In the genomic region with DNA sequence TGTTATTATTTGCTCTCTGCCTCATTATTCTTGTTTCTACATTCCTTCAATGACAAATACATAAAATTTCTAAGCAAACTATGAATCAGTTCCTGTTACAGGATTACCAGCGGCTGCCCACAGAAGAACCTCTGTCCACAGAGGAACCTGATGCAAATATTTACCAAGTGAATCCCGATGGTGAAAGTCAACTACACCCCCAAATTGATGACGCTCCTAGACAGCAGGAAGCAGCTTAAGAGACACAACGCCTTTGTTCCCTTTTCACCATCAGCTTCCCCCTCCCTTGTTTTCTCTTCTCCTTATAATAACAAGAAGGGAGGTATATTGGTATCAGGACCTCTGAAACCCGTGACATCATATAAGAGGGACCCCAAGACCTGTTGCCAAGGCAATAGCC, we compare ENCODE assay signal across 27 mouse cellular contexts. TPM values are rescaled to one million over a fixed set of nuclear protein-coding genes. Genes with fewer than 3 reads are reported as not detected.
DNase-seq lines count a peak whose midpoint lies in the region; ATAC-seq and TF ChIP-seq lines count a peak whose summit lies in the region.
"Had no signal": no experiment of that assay in that cellular context is flagged by ENCODE, and none has a peak within 500 bp of the region (broad histone marks: within the 10 kb centered on the region; RNA-seq: fewer than 3 reads in every experiment).

No protein-coding gene starts in this region.

- no peaks in the 10 kb centered on the region for H3K4me1 ChIP-seq in kidney, adult 2 months (ENCODE audit: control insufficient read depth, insufficient read depth, low read length)
- H3K4me1 ChIP-seq in kidney, embryonic 16.5 days (ENCODE audit: insufficient read depth, low read length), result no peaks in the 10 kb centered on the region
- no peaks in the 10 kb centered on the region for H3K4me1 ChIP-seq in lung, adult 2 months (ENCODE audit: control insufficient read depth, insufficient read depth, low read length)
- H3K4me1 ChIP-seq: embryonic facial prominence, embryonic 13.5 days; heart, embryonic 12.5 days; limb, embryonic 15.5 days; midbrain, embryonic 10.5 days; neural tube, embryonic 12.5 days had no signal

- DNase-seq in kidney, adult 2 months, result peak; percentile 5
- DNase-seq in lung, postnatal 36 days, result peak; percentile 50
- DNase-seq in lung, adult 2 months, result no peak
- DNase-seq in splenic B cell, adult 2 months (ENCODE audit: low read depth, low spot score), result peak; percentile 36
- DNase-seq in urinary bladder, postnatal 14 days (ENCODE audit: low spot score), result no peak
- no peak for DNase-seq in gastrocnemius, postnatal 4 days (ENCODE audit: low spot score in 2 of 2)
- DNase-seq: adrenal gland, postnatal 14 days; cerebellum, postnatal 10 days; forebrain, postnatal 0 days; gastrocnemius, postnatal 36 days; heart, postnatal 14 days; spleen, adult 18-20 months; thymus, adult 2 months had no signal

- H3K36me3 ChIP-seq in kidney, adult 2 months (ENCODE audit: control insufficient read depth, insufficient read depth, low read length), result no peaks in the 10 kb centered on the region
- H3K36me3 ChIP-seq in kidney, embryonic 16.5 days (ENCODE audit: insufficient read depth, low read length), result no peaks in the 10 kb centered on the region
- no peaks in the 10 kb centered on the region for H3K36me3 ChIP-seq in splenic B cell, adult 2 months (ENCODE audit: control insufficient read depth, insufficient read depth, low read length, poor library complexity, severe bottlenecking)
- H3K36me3 ChIP-seq: embryonic facial prominence, embryonic 13.5 days; heart, embryonic 12.5 days; limb, embryonic 15.5 days; midbrain, embryonic 10.5 days; neural tube, embryonic 12.5 days had no signal

- no peak overlapping the region for H3K27ac ChIP-seq in kidney, adult 2 months (ENCODE audit: insufficient read depth, low read depth, low read length)
- no peak overlapping the region for H3K27ac ChIP-seq in kidney, embryonic 16.5 days (ENCODE audit: low read length)
- H3K27ac ChIP-seq: embryonic facial prominence, embryonic 13.5 days; hindbrain, embryonic 14.5 days; limb, embryonic 15.5 days; midbrain, embryonic 10.5 days; neural tube, embryonic 12.5 days had no signal

- H3K4me2 ChIP-seq in kidney, embryonic 16.5 days (replicated peaks; ENCODE audit: low read depth, low read length), result no peak overlapping the region
- H3K4me2 ChIP-seq: embryonic facial prominence, embryonic 13.5 days; heart, embryonic 12.5 days; hindbrain, embryonic 14.5 days; limb, embryonic 15.5 days; neural tube, embryonic 12.5 days had no signal

- no peak for TF ChIP-seq CTCF in kidney, adult 2 months (conservative IDR thresholded peaks at IDR 0.05; ENCODE audit: insufficient read depth, insufficient read length, low read depth, low read length)
- TF ChIP-seq CTCF in lung, adult 2 months (IDR thresholded peaks at IDR 0.05; ENCODE audit: insufficient read depth, low read length), result no peak

- no peak overlapping the region for H3K9ac ChIP-seq in kidney, embryonic 16.5 days (replicated peaks; ENCODE audit: low read length)
- H3K9ac ChIP-seq: embryonic facial prominence, embryonic 13.5 days; forebrain, postnatal 0 days; heart, embryonic 12.5 days; hindbrain, embryonic 14.5 days; limb, embryonic 15.5 days; neural tube, embryonic 12.5 days had no signal

- no peak for TF ChIP-seq POLR2A in kidney, adult 2 months (IDR thresholded peaks at IDR 0.05; ENCODE audit: low read depth, low read length)
- TF ChIP-seq POLR2A in lung, adult 2 months (IDR thresholded peaks at IDR 0.05; ENCODE audit: borderline replicate concordance, extremely low read depth, low read depth, low read length), result no peak

- no peaks in the 10 kb centered on the region for H3K9me3 ChIP-seq in kidney, embryonic 16.5 days (ENCODE audit: low read length)
- H3K9me3 ChIP-seq: embryonic facial prominence, embryonic 13.5 days; heart, embryonic 12.5 days; limb, embryonic 15.5 days; neural tube, embryonic 12.5 days had no signal

- no peak for ATAC-seq in kidney, embryonic 16.5 days (ENCODE audit: low FRiP score, low TSS enrichment)
- ATAC-seq in hematopoietic stem cell, adult 5-6 weeks (replicated peaks in 1 of 2; ENCODE audit: insufficient read depth in 1 of 2, low FRiP score in 2 of 2, low TSS enrichment in 1 of 2, low read depth in 1 of 2, poor library complexity in 2 of 2, severe bottlenecking in 2 of 2), result peak; percentile 22 to 81; a peak in 1 of 4 replicates
- ATAC-seq: forebrain, postnatal 0 days; Patski had no signal

- 55% methylated on average over 5 of the region's 5 CpGs for WGBS in kidney, adult 2 months
- WGBS in kidney, embryonic 16.5 days, result 69% methylated on average over 5 of the region's 5 CpGs
- WGBS in lung, adult 2 months, result 35% methylated on average over 5 of the region's 5 CpGs

- H3K4me3 ChIP-seq in kidney, adult 2 months (ENCODE audit: insufficient read depth, low read depth, low read length), result no peak overlapping the region
- no peak overlapping the region for H3K4me3 ChIP-seq in kidney, embryonic 16.5 days (ENCODE audit: low read length)
- H3K4me3 ChIP-seq in lung, adult 2 months (replicated peaks; ENCODE audit: extremely low read depth, low read depth, low read length), result no peak overlapping the region
- H3K4me3 ChIP-seq: embryonic facial prominence, embryonic 13.5 days; heart, embryonic 12.5 days; limb, embryonic 15.5 days; midbrain, embryonic 10.5 days; neural tube, embryonic 12.5 days had no signal

- H3K27me3 ChIP-seq in kidney, adult 2 months (replicated peaks; ENCODE audit: control insufficient read depth, insufficient read depth, low read length), result no peaks in the 10 kb centered on the region; the same call in 1 of the 2 replicates
- no peaks in the 10 kb centered on the region for H3K27me3 ChIP-seq in kidney, embryonic 16.5 days (ENCODE audit: insufficient read depth, low read length)
- no peaks in the 10 kb centered on the region for H3K27me3 ChIP-seq in splenic B cell, adult 2 months (ENCODE audit: control insufficient read depth, insufficient read depth, low read length, poor library complexity, severe bottlenecking)
- H3K27me3 ChIP-seq: embryonic facial prominence, embryonic 13.5 days; heart, embryonic 12.5 days; limb, embryonic 15.5 days; neural tube, embryonic 12.5 days; Patski had no signal

RNA-seq across cellular contexts. Expression of a gene that starts 18.2 kb away (rescaled TPM):
- polyA plus RNA-seq in kidney, adult 2 months (2012; rRNA removed), result 0.15 and 0.27 TPM in 2 replicates
- 0.15 TPM in 1 of 2 replicates, not detected in the other for polyA plus RNA-seq in kidney, embryonic 16.5 days (2015; fragmentation: Nextera tagmentation; extraction: Ambion mirVana)
- polyA plus RNA-seq in lung, adult 2 months (2012; rRNA removed), result 0.55 and 0.71 TPM in 2 replicates
- total RNA-seq in hematopoietic stem cell, adult 5-6 weeks (2017), result 1.0 and 9.2 TPM in 2 replicates
- total RNA-seq in gastrocnemius, postnatal 4 days (2021), result under 1 TPM in 1 of 2 experiments, not detected in 1; 0.15 TPM
- total RNA-seq: adrenal gland, postnatal 14 days; forebrain, postnatal 0 days; gastrocnemius, postnatal 36 days; heart, postnatal 14 days; left cerebral cortex, postnatal 36 days had no signal
- polyA plus RNA-seq: embryonic facial prominence, embryonic 13.5 days; forebrain, postnatal 0 days; heart, embryonic 12.5 days; hindbrain, embryonic 14.5 days; kidney, embryonic 14.5 days; lung, embryonic 16.5 days; midbrain, embryonic 10.5 days; neural tube, embryonic 12.5 days had no signal

RNA-seq across cellular contexts. Expression of a gene that starts 39.2 kb away (rescaled TPM):
- polyA plus RNA-seq in kidney, adult 2 months (2012; rRNA removed), result not detected in 2 replicates
- polyA plus RNA-seq in kidney, embryonic 16.5 days (2015; fragmentation: Nextera tagmentation; extraction: Ambion mirVana), result not detected in 2 replicates
- 0.09 and 0.15 TPM in 2 replicates for polyA plus RNA-seq in lung, adult 2 months (2012; rRNA removed)
- 2.9 and 4.4 TPM in 2 replicates for total RNA-seq in hematopoietic stem cell, adult 5-6 weeks (2017)
- total RNA-seq in gastrocnemius, postnatal 4 days (2021), result under 1 TPM; 0.10 to 0.13 TPM
- total RNA-seq: adrenal gland, postnatal 14 days; forebrain, postnatal 0 days; gastrocnemius, postnatal 36 days; heart, postnatal 14 days; left cerebral cortex, postnatal 36 days had no signal
- polyA plus RNA-seq: brain, embryonic 14.5 days; embryonic facial prominence, embryonic 13.5 days; forebrain, postnatal 0 days; heart, embryonic 12.5 days; hindbrain, embryonic 14.5 days; intestine, embryonic 14.5 days; kidney, embryonic 14.5 days; limb, embryonic 15.5 days; lung, embryonic 16.5 days; midbrain, embryonic 10.5 days; neural tube, embryonic 12.5 days; Patski had no signal

RNA-seq across cellular contexts. Expression of a gene that starts 47.3 kb away (rescaled TPM):
- polyA plus RNA-seq in kidney, adult 2 months (2012; rRNA removed), result 0.03 TPM in 2 replicates
- polyA plus RNA-seq in kidney, embryonic 16.5 days (2015; fragmentation: Nextera tagmentation; extraction: Ambion mirVana), result 0.14 TPM in 1 of 2 replicates, not detected in the other
- 0.68 and 1.2 TPM in 2 replicates for polyA plus RNA-seq in lung, adult 2 months (2012; rRNA removed)
- 7.4 and 13.9 TPM in 2 replicates for total RNA-seq in hematopoietic stem cell, adult 5-6 weeks (2017)
- under 1 TPM in 1 of 2 experiments, not detected in 1; 0.08 TPM for total RNA-seq in gastrocnemius, postnatal 4 days (2021)
- total RNA-seq: gastrocnemius, postnatal 36 days; left cerebral cortex, postnatal 36 days had no signal
- polyA plus RNA-seq: brain, embryonic 14.5 days; hindbrain, embryonic 14.5 days; kidney, embryonic 14.5 days; midbrain, embryonic 10.5 days; neural tube, embryonic 12.5 days; Patski had no signal

Comparison
In these comparisons a context has a peak if more than half of its experiments do, and no peak if none do; other contexts are left out.
1. DNase-seq: peak in kidney, adult 2 months (single experiment), lung, postnatal 36 days (single experiment) and splenic B cell, adult 2 months (single experiment); none in lung, adult 2 months (single experiment), urinary bladder, postnatal 14 days (single experiment) and gastrocnemius, postnatal 4 days (0 of 2).